Mouse (Mus musculus) midbrain, embryonic 10.5 days (tissue): Measurements from ENCODE around the gene Dlg4. TPM values are rescaled to one million over a fixed set of nuclear protein-coding genes. Genes with fewer than 3 reads are reported as not detected.
"Not testable (repeated sequence)": the region's sequence is repeated elsewhere in the genome, so short reads cannot be mapped to it uniquely, and the experiment has no call there.

ENCODE experiments used
- DNase-seq: peaks from one replicate; pipeline ENCODE4 v3.0.0-alpha.2; 2017; ENCODE audit warnings: low spot score
- H3K27ac ChIP-seq: fragments of 300-500 bp; sonication (generic); replicated peaks from 2 replicates; pipeline ENCODE4 v1.5.1; 2016; ENCODE audit warnings: mild to moderate bottlenecking
- H3K27me3 ChIP-seq: fragments of 300-500 bp; sonication (generic); 2 replicates; pipeline ENCODE4 v1.6.1; 2016; ENCODE audit warnings: low read depth, mild to moderate bottlenecking; ENCODE audit not compliant: poor library complexity, severe bottlenecking
- H3K36me3 ChIP-seq: fragments of 300-500 bp; sonication (generic); 2 replicates; pipeline ENCODE4 v1.6.1; 2016; ENCODE audit warnings: mild to moderate bottlenecking, moderate library complexity
- H3K4me1 ChIP-seq: fragments of 300-500 bp; sonication (generic); 2 replicates; pipeline ENCODE4 v1.6.1; 2016
- H3K4me3 ChIP-seq: fragments of 300-500 bp; sonication (generic); 2 replicates; pipeline ENCODE4 v1.5.1; 2016; ENCODE audit warnings: mild to moderate bottlenecking, moderate library complexity
- H3K9me3 ChIP-seq: fragments of 300-500 bp; sonication (generic); replicated peaks from 2 replicates; pipeline ENCODE4 v1.6.1; 2016; ENCODE audit warnings: mild to moderate bottlenecking
- WGBS: fragments of 180-500 bp; shearing (Covaris S2); methylation state at CpG from one replicate; pipeline ENCODE4 v1.1.7; 2016; 5-methylcytosine and 5-hydroxymethylcytosine counted together
- polyA plus RNA-seq: library from polyadenylated mRNA; unstranded; fragments of >200 nt; fragmentation: Nextera tagmentation; extraction: Ambion mirVana; gene quantifications from 2 replicates; pipeline ENCODE4 v1.2.1, GENCODE M21; 2016

The Dlg4 gene
- polyA plus RNA-seq, 1 experiment from 2014 or later = 16.6 TPM

DNA sequence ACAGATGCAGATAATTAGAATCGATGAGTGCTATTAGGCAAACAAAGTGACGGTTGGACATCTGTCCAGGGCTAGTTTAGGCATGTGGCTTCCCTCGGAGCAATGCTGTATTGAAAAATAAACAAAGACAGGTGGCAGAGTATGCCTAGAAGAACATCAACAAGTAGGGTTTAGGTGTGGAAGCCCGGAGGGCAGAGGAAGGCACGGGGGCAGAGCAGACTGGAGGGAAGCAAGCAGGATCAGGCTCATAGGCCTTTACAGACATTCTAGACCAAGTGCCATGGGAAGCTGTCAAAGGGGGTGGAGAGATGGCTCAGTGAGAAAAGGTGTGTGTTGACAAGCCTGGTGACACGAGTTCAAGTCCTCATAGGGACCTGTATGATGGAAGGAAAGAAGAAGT, 32.6 kb downstream of the Dlg4 start:
- Histone ChIP-seq H3K4me1 (peaks cover 14% of the 10 kb centered on the region), H3K27ac (no peak overlapping the region), H3K4me3 (no peak overlapping the region), H3K9me3 (no peaks in the 10 kb centered on the region), H3K36me3 (peaks cover 13% of the 10 kb centered on the region), H3K27me3 (0 out of 2 replicates have a peak, but pooled peaks cover 2% of the 10 kb centered on the region)
- no peak for DNase-seq
- WGBS = 78% methylated on average over 6 of the region's 6 CpGs

DNA sequence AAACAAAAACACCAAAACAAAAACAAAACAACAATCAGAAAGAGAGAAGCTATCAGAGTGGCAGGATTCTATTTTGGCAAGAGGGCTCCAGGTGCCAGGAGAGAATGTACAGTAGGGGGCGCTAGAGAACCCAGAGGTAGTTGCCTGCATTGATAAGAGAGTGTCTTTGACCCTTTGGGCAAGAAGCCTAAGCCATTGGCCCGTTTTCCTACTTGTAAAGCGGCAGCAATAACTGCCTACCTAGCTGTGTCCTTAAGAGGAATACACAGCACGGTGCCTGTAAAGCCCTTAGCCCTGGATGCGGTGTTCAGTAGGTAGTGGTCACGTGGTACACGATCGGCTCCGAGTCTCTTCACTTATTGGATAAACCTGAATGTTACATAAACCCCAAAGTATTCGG, 33.1 kb downstream of the Dlg4 start:
- Histone ChIP-seq H3K4me3 (no peak overlapping the region), H3K36me3 (peaks cover 9% of the 10 kb centered on the region)
- 62% methylated on average over 10 of the region's 10 CpGs for WGBS

DNA sequence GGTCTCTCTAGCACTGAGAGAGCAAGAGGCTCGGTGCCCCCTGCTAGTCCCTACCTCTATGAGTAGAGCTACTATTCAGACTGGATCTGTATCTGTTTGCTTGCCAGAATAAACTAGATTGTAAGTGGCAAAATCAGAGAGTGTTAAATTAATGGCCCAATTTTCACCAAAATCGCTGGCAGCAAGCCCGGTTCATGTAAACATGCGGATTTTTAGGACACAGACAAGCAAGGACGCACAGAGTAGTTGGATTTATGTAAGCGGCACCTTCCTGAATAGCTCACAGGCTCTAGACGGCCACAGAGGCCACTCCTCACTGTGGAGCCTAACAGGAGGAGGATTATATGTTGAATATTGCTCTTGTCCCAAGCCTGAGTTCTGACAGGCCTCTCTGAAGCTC, 36.4 kb downstream of the Dlg4 start:
- Histone ChIP-seq H3K4me1 (peaks cover 17% of the 10 kb centered on the region), H3K27ac (no peak overlapping the region), H3K9me3 (no peaks in the 10 kb centered on the region), H3K27me3 (0 out of 2 replicates have a peak, but pooled peaks cover 4% of the 10 kb centered on the region), H3K36me3 (no peaks in the 10 kb centered on the region), H3K4me3 (no peak overlapping the region)
- no peak for DNase-seq
- WGBS = 83% methylated on average over 7 of the region's 7 CpGs

More for the DNA sequence above, 33.1 kb downstream of the Dlg4 start:
- Histone ChIP-seq H3K4me1 (peaks cover 9% of the 10 kb centered on the region), H3K27ac (no peak overlapping the region), H3K9me3 (no peaks in the 10 kb centered on the region), H3K27me3 (0 out of 2 replicates have a peak, but pooled peaks cover 4% of the 10 kb centered on the region)
- no peak for DNase-seq

DNA sequence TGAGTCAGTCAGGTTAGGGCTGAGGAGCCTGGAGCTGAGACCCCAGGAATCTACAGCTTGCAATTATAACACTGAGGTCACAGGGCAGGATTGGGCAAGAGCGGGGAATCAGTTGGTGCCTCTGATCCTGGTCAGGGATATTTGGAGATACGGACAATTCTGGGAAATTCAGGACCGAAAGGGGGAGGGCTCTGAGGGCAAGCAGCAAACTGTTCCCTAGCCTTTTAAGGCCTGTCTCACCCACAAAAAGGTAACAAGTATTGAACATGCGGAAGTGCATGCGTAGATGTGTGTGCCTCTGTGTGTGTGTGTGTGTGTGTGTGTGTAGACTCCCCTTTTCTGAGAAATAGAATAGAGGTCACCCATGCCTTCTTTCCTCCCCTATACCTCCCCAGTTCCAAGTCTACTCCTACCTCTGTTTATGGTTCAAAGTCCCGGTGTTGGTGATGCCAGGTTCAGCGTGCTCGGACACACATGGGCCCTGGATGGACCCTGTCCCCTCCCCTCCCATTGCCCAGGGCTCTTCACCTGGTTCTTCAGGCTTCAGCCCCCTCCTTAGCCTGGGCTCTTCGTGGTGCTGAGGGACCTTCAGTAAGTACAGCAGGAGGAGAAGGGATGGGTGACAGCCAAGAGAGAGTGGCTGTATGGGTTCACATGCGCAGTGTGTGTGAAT, 37.3 kb downstream of the Dlg4 start, which contains the start of gene Asgr1:
TSS of gene Asgr1 (plus strand) at position 188 of the 673 bp plus-strand sequence.
- Histone ChIP-seq H3K36me3 (no peaks in the 10 kb centered on the region), H3K4me3 (no peak within 1 kb of the TSS), H3K4me1 (peaks cover 17% of the 10 kb centered on the region), H3K27ac (no peak within 1 kb of the TSS), H3K27me3 (0 out of 2 replicates have a peak, but pooled peaks cover 4% of the 10 kb centered on the region), H3K9me3 (no peaks in the 10 kb centered on the region)
- 85% methylated on average over 10 of the region's 10 CpGs for WGBS
- no peak for DNase-seq

DNA sequence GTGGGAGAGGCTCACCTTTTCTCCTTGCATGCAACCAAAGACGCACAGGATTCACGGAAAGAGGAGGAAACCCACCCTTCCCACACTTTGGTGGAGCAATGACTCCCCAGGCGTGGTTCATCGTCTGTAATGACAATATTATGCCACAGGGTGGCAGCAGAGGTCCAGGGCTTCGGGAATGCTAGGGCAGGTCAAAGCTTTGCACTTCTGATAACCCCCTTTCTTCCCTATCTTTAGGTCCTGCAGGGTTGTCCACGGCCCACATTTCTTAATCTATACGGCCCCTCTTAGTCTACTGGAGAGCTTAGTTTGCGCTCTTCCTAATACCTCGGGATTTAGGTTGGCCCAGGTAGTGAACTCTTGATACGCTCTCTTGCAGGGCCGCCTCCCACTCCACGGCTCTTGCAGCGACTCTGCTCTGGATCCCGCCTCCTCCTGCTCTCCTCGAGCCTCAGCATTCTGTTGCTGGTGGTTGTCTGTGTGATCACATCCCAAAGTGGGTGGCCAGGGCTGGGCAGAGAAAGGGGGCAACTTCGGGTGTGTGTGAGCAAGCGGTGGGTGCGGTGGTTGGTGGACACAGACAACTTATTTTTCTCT, 39.0 kb downstream of the Dlg4 start:
- Histone ChIP-seq H3K27me3 (0 out of 2 replicates have a peak, but pooled peaks cover 4% of the 10 kb centered on the region), H3K4me3 (peak overlapping the region; percentile 16; the same call in 1 of the 2 replicates), H3K27ac (peak overlapping the region; percentile 29; the same call in 1 of the 2 replicates), H3K9me3 (no peaks in the 10 kb centered on the region), H3K4me1 (peaks cover 17% of the 10 kb centered on the region), H3K36me3 (no peaks in the 10 kb centered on the region)
- 25% methylated on average over 18 of the region's 18 CpGs for WGBS
- peak; percentile 77 for DNase-seq

DNA sequence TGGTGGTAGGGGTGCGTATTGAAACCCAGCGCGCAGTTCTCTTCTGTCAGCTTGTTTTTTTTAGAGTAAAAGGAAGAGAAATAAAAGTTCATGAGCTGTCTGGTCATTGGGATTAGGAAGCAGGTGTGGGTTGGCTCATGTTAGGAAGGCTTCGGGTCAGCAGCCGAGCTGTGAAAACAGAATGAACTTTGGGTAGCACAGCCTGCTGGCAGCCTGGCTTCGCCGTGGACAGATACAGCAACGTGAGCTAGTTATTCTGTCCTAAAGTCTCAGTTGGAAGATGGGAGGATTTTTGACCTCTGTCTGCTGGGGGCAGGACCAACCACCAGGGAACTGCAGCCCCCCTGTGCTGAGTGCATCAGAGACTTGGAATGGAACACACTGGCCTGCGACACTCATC, 41.1 kb downstream of the Dlg4 start:
- Histone ChIP-seq H3K9me3 (peaks cover under 1% of the 10 kb centered on the region; the same call in 1 of the 2 replicates), H3K27ac (no peak overlapping the region), H3K36me3 (no peaks in the 10 kb centered on the region), H3K4me3 (no peak overlapping the region), H3K4me1 (peaks cover 17% of the 10 kb centered on the region), H3K27me3 (0 out of 2 replicates have a peak, but pooled peaks cover 4% of the 10 kb centered on the region)
- 90% methylated on average over 9 of the region's 9 CpGs for WGBS
- no peak for DNase-seq

DNA sequence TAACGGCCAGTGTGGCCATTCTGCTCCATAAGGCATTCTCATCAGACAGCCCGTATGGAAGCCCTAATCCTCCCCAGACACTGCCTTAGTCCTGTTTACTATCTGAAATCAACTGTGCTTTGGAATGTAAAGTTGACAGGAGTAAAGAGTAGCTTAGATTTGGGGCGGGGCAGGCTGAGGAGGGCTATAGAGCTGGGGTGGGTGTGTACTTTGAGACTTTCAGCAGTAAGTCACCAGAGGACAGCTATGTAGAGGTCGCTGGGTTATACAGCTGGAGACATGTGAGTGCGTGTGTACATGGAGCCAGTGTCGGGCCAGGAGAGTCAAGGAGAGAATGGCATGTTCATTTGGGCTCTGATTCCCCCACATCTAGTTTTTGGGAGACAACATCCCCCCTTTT, 43.2 kb downstream of the Dlg4 start:
- DNase-seq = no peak
- no peak overlapping the region for H3K4me3 ChIP-seq
- H3K27me3 ChIP-seq = no peaks in the 10 kb centered on the region
- H3K36me3 ChIP-seq = no peaks in the 10 kb centered on the region
- H3K4me1 ChIP-seq = peaks cover 17% of the 10 kb centered on the region
- 70% methylated on average over 6 of the region's 6 CpGs for WGBS
- H3K27ac ChIP-seq = no peak overlapping the region
- H3K9me3 ChIP-seq = peaks cover 6% of the 10 kb centered on the region; the same call in 1 of the 2 replicates

DNA sequence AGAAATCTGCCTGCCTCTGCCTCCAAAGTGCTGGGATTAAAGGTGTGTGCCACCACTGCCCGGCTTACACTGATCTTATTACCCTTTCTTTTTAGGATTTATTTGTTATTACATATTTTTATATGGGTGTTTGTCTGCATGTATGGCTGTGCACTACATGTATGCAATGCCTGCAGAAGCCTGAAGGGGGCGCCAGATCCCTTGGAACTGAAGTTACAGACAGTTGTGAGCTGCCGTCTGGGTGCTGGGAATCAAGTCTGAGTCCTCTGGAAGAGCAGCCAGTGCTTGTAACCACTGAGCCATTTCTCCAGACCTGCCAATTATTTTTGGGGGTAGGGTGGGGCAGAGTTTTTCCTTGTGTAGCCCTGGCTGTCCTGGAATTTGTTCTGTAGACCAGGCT, 46.3 kb downstream of the Dlg4 start:
- Histone ChIP-seq H3K27me3 (no peaks in the 10 kb centered on the region), H3K27ac (no peak overlapping the region), H3K4me3 (no peak overlapping the region), H3K9me3 (peaks cover 6% of the 10 kb centered on the region; the same call in 1 of the 2 replicates), H3K36me3 (no peaks in the 10 kb centered on the region), H3K4me1 (peaks cover 6% of the 10 kb centered on the region; the same call in 1 of the 2 replicates)
- DNase-seq = no peak
- 69% methylated on average over 3 of the region's 3 CpGs for WGBS

DNA sequence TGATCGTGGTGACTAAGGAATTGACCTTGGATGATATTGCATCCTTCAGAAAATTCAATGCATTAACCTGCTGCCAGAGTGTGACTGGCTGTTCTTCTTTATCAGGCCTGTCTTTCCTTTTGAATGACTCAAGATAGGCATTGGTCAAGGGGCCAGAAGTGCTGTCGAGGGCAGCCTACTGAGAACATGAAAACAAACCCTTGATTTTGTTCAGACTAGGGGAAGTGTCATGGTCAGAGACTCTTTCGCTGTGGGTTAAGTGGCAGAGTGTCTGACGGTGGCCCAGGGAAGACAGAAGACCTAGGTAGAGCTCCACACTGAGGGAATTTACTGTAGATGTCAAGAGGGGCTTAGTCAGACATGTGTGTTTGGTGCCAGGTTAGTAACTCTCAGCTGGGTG, 50.0 kb downstream of the Dlg4 start:
- H3K36me3 ChIP-seq = no peaks in the 10 kb centered on the region
- H3K27me3 ChIP-seq = no peaks in the 10 kb centered on the region
- peaks cover 11% of the 10 kb centered on the region for H3K4me1 ChIP-seq
- WGBS = 81% methylated on average over 4 of the region's 4 CpGs
- peaks cover 6% of the 10 kb centered on the region; the same call in 1 of the 2 replicates for H3K9me3 ChIP-seq
- H3K27ac ChIP-seq = no peak overlapping the region
- no peak overlapping the region for H3K4me3 ChIP-seq
- DNase-seq = no peak

DNA sequence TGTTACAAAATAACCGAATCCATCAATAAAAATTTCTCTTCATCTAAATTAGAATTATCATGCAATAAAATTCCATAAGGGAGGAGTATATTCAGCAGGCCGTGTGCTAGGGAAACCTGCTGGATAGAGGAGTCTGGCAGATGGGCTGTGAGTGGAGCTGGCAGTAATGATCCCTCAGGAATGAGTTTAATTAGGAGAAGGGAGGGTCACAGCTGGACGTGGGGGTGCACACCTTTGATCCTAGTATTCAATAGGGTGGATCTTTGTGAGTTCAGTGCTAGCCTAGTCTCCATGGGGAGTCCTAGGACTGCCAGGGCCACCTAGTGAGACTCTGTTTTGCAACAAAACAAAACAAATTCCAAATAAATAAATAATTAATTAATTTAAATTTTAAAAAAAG, 51.5 kb downstream of the Dlg4 start:
- no peak for DNase-seq
- Histone ChIP-seq H3K27ac (no peak overlapping the region), H3K27me3 (no peaks in the 10 kb centered on the region), H3K36me3 (no peaks in the 10 kb centered on the region), H3K4me1 (peaks cover 11% of the 10 kb centered on the region), H3K9me3 (peaks cover under 1% of the 10 kb centered on the region; the same call in 1 of the 2 replicates), H3K4me3 (no peak overlapping the region)
- 37% methylated on average over 3 of the region's 3 CpGs for WGBS

DNA sequence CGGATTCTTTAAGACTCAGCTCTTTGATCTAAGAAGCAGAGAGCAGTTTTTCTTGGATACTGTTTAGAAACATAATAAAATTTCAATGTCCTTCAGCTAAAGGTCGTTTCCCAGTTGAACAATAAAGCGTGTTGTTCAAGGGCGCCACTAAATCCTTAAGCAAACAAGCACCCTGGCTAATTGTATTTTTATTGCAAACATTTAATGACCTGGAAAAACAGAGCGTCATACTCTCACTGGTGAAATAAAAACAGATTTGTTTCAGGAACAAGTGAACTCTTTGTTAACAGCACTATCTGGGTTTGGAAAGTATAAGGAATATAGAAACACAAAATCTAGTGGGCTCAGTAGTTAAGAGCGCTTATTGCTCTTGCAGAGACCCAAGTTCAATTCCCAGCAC, 53.3 kb downstream of the Dlg4 start:
- Histone ChIP-seq H3K9me3 (no peaks in the 10 kb centered on the region), H3K4me3 (no peak overlapping the region), H3K36me3 (no peaks in the 10 kb centered on the region), H3K4me1 (peaks cover 14% of the 10 kb centered on the region), H3K27ac (no peak overlapping the region), H3K27me3 (no peaks in the 10 kb centered on the region)
- WGBS = 77% methylated on average over 6 of the region's 6 CpGs
- DNase-seq = no peak

DNA sequence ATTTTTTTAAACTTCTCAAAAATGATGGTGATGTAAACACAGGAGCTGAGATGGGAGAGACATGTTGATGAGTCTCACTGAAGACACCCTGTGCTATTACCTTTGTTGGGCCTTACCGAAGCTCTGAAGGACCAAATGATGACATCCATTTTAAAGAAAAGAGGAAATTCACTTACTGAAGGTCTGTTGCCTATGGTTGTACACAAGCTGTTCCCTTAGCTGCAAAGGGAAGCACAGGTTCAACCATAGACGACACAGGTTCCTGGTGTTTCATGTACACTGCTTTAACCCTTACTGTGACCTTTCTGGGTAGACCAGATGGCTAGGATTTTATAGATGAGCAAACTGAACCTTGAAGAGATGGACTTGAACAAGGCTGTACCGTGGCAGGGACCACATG, 53.9 kb downstream of the Dlg4 start:
- 86% methylated on average over 3 of the region's 3 CpGs for WGBS
- H3K27ac ChIP-seq, H3K36me3 ChIP-seq, H3K27me3 ChIP-seq, DNase-seq, H3K4me3 ChIP-seq, H3K9me3 ChIP-seq: not testable (repeated sequence)
- peaks cover 16% of the 10 kb centered on the region for H3K4me1 ChIP-seq
